Mouse (Mus musculus): ENCODE results near the gene Il1r2. TPM values are rescaled to one million over a fixed set of nuclear protein-coding genes. Genes with fewer than 3 reads are reported as not detected.
A peak's percentile ranks its signal among the peaks of the same experiment; 100 is the strongest.

The Il1r2 gene
- total RNA-seq, 2 experiments from 2014 or later = not detected

DNA sequence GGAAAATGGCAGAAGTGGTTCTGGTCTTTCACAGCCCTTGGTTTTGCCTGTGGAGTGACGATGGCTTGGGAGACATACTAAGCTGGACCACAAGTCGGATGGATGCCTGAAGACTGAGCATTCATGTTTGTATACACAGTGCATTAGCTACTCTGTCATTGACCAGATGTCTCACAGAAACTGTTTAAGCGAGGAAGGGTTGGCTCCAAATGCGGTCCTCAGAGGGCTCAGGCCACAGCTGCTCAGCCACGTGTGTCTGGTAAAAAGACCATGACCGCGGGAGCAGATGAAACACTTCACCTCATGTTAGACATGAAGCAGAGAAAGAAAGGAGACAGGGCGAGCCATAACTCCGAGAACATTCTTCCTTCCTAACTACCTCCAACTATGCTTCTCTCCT, 12.5 kb upstream of the Il1r2 start:
- DNase-seq = peak; percentile 20

DNA sequence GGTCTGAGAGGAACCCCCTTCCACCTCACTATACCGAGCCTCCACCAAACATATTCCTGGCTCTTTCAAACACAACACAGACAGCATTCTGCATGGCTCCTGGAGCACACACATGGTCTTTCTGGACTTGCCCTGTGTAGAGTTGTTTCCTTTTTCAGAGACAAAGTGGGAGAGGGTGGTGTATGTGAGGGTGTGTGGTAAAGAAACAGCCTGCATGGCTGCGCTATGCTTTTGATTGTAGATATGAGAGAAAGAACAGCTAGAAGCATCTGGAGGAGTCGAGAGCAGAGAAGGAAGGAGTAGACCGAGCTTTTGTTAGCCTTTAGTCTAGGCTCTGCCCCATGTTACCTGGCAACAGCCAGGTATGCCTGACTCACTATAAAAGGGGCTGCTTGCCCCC, 10.5 kb upstream of the Il1r2 start:
- DNase-seq = no peak

DNA sequence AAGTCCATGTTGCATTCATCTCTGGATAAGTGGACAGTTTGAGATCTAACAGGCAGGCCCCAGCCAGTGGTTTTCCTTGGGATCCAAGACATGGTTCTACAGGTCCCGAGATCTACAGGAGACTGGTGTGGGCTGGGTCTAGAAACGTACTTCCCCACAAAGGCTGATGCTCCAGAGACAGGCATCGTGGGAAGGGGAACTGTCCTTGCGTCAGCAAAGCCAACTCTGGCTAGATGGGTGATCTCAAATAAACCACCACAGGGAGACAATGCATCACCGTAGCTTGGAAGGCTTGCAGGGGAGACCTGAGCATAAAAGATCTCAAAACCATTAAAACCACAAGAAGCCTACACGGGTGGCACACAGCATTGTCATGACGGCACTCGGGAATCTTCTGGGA, 9.4 kb upstream of the Il1r2 start:
- DNase-seq = no peak

DNA sequence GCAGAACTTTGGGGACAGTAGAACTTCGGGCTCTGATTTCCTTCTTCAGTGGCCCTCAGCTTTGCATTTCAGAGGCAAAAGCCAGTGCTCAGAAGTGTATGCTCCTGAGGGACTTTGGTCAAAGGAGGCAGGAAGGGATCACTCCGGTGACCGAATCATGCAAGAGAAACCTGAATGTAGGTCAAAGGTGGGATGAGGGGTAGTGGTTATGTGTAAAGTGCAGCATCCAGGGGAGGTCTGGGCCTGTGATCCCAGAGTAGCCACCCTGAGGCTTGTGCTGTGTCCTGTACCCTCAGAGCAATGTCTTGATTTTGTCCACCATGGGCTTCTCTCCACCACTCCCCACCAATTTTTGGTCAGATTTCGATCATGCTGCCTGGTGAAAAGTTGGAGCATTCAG, 1.3 kb upstream of the Il1r2 start:
- DNase-seq = no peak

DNA sequence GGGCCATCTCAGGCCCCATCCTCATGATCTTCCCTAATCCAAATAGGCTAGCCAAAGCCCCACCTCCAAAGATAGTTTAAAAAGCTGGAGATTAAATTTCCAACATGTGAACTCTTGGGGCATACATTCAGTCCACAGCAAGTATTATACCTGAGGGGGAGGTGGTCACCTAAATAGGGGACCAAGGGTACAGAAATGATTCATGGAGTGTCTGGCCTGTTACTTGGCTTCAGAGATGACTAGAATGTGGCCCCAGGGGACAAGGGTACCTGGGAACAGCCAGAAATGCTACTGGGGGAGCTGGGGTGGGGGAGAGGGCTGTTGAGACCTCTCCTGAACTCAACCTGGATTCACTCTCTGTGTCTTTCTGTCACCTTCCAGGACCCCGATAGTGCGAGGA, 3.4 kb downstream of the Il1r2 start:
- no peak for DNase-seq

DNA sequence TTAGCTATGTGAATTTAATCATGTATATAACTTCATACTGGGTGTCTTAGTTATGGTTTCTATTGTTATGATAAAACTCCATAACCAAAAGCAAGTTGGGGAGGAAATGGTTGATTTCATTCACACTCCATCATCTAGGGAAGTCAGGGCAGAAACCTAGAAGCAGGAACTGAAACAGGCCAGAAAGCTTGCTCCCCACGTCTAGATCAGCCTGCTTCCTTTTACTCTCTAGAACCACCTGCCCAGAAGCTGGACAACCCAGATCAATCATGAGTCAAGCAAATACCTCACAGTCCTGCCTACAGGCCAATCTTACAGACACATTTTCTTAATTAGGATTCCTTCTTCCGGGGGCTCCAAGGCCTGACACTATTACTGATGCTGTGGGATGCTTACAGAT, 7.2 kb downstream of the Il1r2 start:
- DNase-seq = no peak

DNA sequence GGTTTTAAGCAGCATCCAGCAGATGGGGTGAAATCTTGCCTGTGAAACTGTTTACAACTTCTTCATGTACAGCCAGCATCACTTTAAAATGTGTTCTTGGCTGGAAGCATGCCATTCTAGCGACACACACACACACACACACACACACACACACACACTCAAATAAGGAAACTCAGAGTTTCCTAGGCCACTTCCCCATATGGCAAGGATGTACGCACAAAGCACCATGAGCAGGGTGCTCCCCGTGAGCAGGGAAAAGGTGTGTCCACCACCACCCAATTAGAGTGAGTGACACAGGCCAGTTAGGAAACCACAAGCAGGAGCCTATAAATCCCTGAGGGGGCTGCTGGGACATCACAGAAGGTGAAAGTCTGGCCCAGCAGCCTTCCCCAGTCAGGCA, 10.5 kb downstream of the Il1r2 start:
- DNase-seq = no peak

DNA sequence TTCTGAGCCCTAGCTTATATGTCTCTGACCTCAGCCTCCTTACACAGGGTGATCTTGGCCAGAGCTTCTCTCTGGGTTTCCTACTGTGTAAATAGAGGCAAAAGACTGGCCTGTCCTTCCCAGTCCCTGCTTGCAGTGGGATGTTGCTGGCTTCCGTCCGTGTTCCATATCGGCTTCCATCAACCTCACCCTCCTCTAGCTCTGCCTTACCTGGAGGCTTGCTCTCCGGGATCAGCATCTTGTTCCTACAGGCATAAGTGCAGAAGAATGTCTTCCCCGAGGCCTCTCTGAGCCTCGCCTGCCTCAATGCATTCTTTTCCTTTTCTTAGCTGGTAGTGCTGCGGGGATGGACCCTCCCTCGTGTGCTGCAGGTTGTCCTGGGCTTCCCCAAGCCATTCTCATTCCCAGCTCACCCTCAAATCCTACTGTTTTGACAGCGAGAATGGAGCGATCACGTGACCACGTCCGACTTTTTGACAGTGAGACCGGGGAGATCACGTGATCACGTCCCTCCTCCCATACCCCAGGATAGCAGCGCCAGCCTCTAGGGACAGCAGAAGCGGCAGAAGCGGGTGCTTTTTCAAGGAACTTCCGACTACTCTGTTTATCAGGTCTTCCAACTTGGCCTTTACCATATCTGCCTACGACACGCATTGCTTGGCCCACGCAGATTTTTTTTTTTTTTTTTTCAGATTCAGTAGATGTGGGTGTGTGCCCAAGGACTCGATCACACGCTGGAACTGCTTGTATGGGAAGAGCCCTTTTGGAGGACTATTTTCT, 11.7 kb downstream of the Il1r2 start:
- peak; percentile 67 for DNase-seq

DNA sequence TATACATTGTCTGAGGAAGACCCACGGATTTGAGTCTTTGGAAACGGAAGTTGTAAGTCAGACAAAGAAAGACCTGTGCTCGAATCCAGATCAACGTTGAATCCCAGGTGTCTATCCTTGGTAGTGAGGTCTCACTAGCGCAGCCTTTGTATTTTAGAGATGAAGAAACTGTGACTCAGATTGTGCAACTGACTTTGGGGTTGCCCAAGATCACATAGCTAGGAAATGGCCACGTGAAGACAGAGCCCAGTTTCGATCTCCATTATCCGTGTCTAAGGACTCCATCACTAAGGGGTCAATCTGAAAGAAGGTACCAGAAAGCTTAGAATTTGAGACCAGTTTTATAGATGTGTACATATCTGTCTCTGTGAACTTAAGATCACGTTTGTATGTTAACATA, 17.3 kb downstream of the Il1r2 start:
- DNase-seq = no peak

DNA sequence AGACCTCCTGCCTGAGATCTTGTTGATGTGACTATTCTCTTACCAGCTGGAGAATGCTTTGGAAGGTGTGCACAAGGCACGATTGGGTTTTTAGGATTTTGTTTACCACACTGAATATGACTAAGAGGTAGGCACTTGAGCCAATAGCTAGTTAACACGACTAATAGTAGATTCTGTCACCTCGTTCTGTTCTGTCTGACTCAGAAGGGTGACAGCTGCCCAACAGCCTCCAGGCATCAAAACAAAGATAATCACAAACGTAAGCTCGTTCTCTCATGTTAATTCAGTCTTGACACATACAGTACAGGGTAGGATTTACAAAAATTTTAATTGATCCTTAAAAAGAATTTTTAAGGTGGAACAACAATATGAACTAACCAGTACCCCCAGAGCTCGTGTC, 18.7 kb downstream of the Il1r2 start:
- DNase-seq = no peak

DNA sequence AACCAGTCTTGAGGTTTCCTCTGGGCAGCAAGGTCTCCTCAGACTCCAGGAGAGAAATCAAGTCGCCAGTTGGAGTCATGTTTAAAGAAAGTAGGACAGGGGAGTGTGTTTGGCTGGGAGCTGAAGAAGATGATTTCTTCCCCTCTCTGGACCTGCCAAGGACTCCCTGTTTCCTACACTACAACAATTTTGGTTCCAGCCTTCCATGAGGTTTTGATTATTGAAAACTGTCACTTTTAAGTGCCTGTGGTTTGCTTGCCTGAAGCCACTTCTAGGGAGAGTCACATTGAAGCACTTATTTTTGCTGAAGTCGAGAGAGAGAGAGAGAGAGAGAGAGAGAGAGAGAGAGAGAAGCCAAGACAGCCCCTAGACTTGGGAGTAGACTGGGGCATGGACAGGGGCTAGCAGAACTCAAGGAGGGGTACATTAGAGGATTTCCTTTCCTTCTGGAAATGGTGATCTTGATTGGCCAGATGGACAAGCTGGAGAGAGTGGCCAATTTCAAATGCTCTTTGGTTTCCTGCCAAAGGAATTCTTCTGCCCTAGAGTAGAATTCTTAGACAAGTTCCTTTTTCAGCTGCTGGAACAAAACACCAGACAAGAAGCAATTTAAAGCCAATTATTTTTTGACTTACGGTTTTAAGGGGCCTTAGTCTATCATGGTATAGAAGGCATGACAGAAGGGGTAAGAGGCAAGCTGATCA, 20.9 kb downstream of the Il1r2 start:
- DNase-seq = no peak

DNA sequence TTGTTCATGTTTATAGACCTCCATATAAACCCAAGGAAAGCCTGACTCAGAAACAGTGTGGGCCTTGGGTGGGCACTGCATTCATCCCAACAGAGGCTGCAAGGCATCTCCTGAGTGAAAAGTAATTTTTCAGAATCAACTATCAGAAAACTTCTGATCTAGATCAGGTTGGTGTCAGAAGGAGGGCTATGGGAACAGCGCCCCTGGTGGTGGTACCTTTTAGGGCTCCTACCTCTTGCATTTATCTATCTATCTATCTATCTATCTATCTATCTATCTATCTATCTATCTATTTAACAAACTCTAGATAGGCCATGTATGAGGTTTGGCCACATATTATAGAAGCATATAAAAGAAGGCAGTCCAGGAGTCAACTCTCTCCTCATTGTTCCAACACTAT, 21.7 kb downstream of the Il1r2 start:
- DNase-seq = no peak

DNA sequence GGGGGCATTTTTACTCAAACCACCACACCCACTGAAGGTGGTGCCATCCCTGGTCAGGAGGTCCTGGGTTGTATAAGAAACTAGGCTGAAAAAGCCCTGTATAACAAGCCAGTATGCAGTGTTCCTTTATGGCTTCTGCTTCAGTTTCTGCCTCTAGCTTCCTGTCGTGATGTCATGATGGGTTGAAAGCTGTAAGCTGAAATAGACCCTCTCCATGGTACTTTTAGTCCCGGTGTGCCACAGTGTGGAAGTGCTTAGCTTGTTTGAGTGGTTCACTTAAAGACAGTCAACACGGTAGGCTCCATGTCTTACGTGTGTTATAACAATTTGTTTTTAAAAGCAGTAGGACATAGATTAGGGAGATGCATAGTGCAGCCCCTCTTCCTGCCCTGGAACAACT, 32.4 kb downstream of the Il1r2 start:
- DNase-seq = no peak

DNA sequence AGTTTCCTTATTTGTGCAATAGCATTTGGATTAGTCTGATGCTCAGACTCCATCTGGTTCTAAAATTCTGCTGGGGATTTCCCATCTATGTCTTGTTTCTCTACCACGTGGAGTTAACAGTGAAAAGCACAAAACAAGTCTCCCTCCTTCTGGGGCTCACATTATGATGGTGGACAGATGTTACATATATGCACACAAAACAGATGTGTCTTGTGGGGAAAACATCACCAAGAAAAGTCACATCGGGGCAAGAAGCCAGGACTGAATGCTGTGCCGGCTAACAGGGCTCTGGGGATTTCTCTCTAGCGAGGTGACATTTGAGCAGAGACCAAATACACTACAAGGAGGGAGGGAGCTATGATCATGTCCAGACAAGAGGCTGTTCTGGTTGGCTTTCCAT, 32.8 kb downstream of the Il1r2 start:
- peak; percentile 64 for DNase-seq

DNA sequence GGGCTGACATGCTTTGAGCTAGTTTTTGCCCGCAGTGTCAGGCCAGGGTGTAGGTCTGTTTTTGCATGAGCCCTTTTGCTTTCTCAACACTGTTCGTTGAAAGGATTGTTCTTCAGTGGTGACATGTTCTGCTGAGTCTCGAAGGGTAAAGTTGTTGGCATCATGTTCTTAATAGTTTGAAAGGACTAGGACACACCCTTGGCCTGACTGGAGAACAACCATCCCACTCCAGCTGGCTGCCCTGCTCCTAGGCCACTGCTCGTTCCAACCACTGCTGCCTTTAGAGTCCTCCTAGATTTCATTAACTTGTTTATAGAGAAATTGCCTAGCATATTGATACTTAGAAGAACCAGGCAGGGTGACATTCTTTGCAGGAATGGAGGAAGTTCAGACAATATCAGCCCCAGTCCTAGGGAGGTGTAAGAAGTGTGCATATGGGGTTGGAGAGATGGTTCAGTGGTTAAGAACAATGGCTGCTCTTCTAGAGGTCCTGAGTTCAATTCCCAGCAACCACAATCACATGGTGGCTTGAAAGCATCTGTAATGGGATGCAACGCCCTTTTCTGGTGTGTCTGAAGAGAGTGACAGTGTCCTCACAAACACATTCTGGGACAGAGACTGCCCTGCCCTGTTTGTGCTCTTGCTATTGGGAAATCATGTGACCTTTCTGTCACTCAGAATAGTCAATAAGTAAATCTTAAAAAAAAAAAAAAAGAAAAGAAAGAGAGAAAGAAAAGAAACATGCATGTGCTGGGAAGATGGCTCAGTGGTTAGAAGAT, 34.3 kb downstream of the Il1r2 start:
- DNase-seq = no peak

DNA sequence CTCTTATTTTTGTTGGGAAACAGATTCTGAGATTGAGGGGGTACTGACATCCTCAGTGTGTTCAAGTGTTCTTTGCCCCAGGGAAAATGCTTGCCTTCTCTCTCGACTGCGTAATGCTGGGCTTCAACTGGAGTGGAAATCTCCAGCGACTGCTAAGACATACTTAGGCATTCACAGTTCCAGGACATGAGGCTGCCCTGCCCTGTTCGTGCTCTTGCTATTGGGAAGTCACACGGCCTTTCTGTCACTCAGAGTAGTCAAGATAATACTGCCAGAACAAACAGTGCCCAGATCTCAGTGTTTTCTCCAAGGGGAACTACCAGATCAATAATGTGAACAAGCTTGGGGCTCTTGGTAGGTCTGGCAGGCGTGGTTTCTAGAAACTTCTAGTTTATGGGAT, 35.9 kb downstream of the Il1r2 start:
- DNase-seq = no peak

DNA sequence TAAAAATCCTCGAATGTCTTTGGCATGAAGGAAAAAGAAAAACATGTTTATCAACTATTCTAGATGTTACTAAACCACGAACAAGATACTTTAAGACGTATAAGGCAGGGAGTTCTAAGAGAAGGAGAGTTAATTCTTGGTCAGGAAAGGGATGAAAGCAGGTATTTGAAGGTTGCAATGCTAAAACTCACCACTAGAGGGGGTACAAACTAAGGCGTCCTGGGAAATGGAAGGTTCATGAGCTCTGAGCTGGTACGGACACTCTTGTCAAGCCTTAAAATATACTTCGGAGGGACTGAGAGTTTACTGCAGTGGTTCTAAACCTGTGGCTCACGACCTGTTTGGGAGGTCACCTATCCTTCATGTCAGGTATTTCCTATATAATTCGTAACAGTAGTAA, 41.4 kb downstream of the Il1r2 start:
- DNase-seq = peak; percentile 43

DNA sequence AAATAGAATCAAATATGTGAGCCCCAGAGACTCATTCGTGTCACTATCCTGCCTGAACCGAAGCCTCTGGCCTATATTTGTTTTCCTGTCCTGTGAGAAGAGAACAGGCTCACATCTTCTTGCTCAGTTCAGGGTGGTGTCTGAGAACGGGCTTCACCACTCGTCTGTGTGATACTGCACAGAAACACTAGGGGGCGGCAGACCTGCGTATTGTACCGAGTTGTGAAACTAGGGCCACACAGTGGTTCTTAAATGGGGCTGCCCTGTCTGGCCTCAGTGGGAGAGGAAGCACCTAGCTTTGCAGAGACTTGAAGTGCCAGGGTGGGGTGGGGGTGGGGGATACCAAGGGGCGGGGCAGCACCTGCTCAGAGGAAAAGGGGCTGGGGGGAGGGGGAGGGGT, 42.5 kb downstream of the Il1r2 start:
- peak; percentile 93 for DNase-seq

DNA sequence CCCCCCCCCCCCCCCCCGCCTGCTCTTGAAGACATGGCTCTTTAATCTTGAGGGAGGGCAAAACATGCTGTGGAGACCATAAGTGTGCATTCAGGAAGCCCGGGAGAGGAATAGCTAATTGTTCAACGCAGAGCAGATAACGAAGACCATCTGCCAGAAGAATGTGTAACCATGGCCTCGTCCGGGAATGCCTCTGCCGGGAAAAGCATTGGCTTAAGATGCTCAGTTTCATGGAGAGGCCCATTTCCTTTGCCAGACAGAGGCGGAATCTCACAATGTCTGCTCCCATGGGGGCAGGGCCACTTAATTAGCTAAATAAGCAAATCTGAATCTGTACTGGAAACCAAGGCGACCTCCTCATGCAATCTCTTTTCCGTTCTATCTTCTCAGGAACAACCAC, 43.7 kb downstream of the Il1r2 start:
- peak; percentile 43 for DNase-seq

DNA sequence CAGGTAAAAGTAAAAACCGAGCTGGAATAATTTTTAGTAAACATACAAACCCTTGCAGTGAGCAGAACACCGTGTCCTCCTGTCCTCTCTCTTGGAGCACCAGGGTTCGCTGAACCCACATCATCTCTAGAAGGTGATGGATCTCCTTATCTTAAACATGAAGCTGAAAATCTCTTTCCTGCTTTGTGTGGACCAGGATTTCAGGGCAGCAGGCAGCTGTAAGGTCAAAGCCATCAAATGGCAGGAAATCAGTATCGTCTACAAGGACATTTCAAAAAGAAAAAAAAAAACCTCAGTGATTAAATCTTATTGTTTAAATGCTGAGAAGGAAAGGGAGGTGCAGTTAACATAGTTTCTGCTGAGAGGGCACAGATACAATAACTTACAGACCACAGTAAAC, 50.4 kb downstream of the Il1r2 start:
- no peak for DNase-seq

DNA sequence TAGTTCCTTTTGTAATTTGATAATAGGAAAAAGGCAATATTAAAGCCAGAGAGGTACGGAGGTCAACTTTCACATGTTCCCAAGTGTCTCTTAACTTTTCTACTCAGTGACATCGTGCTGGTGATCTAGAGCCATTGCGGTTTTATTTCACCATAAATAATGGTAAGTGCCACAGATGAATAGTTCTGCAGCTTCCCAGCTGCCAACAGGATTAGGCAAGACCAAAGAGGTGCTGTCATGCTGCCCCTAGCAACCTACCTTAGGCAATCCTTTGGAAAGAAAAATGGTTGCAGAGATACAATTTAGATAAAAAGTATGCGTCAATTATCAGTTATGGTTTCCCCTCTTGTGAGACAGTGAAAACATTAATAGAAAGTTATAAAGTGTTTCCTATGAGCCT, 54.6 kb downstream of the Il1r2 start:
- no peak for DNase-seq

DNA sequence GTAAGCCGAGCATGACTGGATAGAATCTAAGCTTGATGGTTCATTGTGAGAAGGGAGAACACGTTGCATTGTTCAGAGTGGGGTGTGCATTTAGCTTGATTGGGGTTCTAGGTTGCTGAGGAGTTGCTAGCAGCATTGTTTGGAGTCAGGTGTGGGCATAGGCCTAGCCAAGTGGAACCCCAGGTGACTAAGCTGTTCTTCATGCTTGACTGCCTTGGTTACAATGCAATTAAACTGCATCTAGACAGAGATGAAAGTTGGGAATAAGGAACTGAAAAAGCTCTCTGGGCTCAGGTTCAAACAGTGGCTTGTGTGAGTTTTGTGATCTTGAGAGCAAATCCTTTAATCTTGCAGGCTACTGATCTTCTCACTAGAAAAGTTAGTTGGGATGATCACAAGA, 55.4 kb downstream of the Il1r2 start:
- DNase-seq = no peak

DNA sequence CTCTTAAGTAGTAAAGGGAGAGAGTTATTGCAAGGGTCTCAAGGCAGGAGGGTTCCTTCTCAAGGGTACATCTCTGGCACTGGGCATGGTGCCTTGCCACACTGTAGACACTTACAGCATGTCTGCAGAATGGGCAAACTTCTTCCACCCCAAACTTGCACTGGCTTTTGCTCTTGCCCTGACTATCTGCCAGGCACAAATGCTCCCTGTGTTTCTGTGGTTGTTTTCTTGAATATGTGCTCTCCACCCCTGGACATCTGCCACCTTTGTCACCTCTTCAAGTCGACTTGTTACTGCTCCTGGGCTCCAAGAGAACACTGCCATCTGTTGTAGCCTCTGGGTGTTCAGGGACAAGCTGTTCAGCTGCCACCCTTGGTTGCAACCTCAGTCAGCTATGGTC, 57.8 kb downstream of the Il1r2 start:
- DNase-seq = no peak

DNA sequence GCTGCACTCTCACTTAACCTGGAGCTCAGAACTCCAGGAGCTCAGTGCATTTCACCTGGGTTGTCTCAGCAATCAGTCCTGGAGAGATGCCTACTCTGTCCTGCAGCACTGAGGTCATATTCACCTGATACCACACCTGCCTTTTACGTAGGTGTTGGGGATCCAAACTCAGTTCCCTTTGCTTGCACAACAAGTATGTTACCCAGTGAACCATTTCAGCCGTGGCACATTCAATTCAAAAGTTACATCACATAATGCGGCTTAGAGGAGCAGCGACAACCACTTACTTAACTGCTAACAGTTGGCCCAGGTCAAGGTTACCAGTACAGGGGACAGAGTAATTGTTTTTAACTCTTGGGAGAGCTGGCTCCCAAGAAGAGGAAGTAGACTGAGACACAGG, 58.8 kb downstream of the Il1r2 start:
- no peak for DNase-seq
